Mouse (Mus musculus) sigmoid colon, adult 10 weeks (tissue): ENCODE data around the gene Zmiz1. TPM values are rescaled to one million over a fixed set of nuclear protein-coding genes. Genes with fewer than 3 reads are reported as not detected.

Experiments used
- polyA plus RNA-seq: library from polyadenylated mRNA; stranded (reverse); fragments of 350-450 nt; fragmentation: Illumina TruSeq; extraction: RNeasy Lipid Tissue Mini Kit (QIAGEN cat#74804); gene quantifications from one replicate; pipeline ENCODE4 v1.2.3, GENCODE M21; 2014; ENCODE audit warnings: low read depth, low replicate concordance

Gene Zmiz1
- polyA plus RNA-seq = 30.0 TPM

DNA sequence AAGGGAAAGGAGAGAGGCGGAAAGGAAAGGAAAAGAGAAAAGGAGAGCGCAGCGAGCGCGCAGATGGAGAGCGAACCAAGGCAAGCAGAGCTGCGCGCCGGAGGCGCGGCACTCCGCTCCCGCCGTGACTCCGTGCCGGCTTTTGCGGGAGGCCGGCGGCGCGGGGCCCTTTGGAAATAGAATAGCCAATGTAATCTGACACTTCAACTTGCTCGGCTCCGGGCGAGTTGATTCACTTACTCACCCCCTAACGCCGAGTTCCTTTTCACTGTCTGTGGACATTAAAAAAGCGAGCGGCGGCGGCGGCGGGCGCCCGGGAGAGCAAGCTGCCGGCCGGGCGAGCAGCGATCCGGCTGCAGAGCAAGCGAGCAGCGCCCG, at the start of gene Zmiz1:
Zmiz1 (plus strand) TSS at position 170 of the 378 bp plus-strand sequence.

DNA sequence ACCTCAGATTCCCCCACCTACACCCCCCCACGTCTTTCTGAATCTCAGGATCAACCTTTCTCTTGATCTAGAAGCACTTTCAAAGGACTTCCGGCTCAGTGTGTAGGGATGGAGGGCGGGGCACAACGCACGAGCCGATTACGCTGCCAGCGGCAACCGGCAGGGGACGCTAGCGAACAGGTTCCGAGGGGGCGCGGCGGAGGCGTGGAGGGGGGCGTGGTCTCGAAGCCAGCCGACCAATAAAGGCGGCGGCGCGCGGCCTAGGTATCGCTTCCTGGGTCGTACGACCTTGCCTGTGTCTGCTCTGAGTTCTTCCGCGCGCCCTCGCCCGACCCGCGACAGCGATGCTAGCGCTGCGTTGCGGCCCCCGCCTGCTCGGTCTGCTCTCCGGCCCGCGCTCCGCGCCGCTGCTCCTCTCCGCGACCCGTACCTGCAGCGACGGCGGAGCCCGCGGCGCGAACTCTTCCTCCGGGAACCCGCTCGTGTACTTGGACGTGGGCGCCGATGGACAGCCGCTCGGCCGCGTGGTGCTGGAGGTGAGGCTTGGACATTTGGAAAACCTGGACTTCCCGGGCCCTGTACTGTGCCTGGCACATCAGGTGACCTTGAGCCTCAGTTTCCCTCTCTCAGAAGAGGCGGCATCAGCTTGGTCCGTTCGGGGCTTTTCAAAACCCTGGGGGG, 235.0 kb downstream of the Zmiz1 start, which contains the start of gene Ppif:
Ppif (plus strand) TSS at position 267 of the 681 bp plus-strand sequence.

Other genes with a start within 250 kb of the Zmiz1 start
- 37.9 TPM for gene Ppif, start 235.0 kb downstream of the Zmiz1 start, polyA plus RNA-seq